Mouse (Mus musculus) spleen, adult 18-20 months (tissue): ENCODE results near the gene Sh2d6.
"Not testable (repeated sequence)": the region's sequence is repeated elsewhere in the genome, so short reads cannot be mapped to it uniquely, and the experiment has no call there.

Experiments used
- DNase-seq, 2 experiments: peaks; one replicate each; pipeline ENCODE4 v3.0.0; 2022; ENCODE audit warnings: mixed read lengths in 2 of 2

Sh2d6 gene

DNA sequence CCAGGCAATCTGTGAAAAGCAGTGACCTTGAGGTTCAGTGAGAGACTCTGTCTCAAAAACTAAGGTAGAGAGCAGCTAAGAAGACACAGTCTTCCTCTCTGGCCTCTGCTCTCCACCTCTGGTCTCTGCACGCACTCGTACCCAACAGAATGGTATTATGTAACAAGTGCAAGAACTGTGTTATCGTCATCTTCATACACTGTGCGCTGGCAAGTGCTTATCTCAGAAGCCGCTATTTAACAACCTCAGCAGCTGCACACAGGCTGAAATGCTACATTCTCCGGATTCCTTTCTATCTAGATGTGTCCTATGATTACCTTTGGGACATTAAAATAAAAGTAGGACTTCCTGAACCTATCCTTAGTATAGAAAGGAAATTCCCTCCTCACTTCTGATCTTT, 28.6 kb downstream of the Sh2d6 start:
- DNase-seq, result no peak

DNA sequence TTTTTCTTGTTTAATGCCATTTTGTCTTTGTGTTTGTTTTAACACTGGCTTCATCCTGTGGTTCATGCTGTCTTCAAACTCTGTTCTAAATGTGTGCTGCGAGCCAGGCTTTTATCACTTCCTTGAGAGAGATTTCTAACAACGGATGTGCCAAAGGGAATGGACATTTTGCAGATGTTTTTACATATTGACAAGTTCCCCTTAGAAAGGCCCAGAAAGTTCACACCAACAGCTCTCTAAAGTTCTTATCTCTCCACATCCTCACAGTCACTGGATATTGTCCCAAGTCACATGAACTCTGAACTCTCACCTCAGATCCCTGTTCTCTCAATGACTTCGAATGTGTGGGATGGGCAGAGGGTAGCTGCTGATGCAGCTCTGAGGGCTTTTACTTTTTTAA, 30.4 kb downstream of the Sh2d6 start:
- no peak for DNase-seq

DNA sequence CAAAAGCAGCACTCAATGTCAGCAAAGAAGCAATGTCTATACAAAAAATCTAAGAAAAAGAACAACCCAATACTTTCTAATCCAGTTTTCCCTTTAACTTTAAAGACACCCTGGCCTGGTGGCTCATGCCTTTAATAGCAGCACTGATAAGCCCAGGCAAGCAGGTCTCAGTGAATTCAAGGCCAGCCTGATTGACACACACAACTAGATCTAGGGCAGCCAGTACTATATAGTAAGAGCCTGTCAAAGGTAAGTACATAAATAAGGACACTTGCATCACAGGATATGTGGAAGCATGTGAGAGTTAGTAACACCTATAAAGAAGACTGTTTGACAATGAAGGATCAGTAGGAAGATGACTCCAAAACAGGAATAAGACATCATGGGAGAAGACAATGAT, 32.0 kb downstream of the Sh2d6 start:
- no peak for DNase-seq

DNA sequence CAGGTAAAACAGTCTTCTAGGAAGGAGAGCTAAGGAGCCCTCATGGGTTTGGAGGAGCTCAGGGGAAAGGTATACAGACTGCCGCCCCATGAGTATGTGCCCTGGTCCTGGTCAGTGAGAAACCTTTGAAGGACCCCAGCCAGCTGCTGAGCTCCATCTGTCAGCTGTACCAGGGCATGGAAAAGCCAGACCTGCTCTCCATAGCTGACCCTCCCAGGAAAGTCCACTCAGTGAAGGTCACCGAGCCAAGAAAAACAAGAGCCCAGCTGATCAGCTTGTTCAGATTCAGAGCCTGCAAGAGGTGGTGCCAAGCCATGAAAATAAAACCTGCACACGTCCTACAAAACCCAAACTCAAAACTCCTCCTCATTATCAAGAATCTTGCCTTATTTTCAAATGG, 32.7 kb downstream of the Sh2d6 start:
- DNase-seq, result no peak

DNA sequence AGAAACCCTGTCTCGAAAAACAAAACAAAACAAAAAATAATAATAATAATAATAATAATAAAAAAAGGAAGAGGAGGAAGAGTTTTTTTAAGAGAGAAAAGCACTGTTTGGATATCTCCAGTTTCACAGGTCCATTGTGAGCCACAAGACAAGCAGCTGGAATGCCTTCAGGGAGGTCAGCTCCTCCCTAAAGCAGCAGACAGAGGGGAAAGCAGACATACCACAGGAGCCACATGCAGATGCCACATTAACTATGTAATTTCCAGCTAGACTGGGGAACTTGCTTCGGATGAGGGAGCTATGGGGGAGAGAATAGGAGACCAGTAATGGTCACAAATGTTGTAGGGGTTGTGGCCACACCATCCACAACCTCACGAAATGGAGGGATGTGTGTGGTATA, 34.2 kb downstream of the Sh2d6 start:
- no peak for DNase-seq

DNA sequence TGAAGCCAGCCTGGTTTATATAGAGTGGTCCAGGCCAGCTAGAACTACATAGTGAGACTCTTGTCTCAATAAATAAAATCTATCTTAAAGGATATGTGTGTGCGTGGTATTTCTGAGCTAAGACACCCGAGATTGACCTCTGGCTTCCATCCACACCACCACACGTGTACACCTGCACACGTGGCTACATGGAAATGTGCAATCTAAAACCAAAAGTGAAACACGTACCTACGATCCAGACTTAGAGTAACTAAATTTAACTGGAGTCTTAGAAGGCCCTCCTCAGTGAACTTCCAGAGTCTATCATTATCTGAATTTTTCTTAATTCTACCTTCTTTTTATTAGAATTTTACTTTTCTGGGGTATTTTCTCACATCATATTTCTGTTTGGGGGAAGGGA, 35.2 kb downstream of the Sh2d6 start:
- DNase-seq, result no peak

DNA sequence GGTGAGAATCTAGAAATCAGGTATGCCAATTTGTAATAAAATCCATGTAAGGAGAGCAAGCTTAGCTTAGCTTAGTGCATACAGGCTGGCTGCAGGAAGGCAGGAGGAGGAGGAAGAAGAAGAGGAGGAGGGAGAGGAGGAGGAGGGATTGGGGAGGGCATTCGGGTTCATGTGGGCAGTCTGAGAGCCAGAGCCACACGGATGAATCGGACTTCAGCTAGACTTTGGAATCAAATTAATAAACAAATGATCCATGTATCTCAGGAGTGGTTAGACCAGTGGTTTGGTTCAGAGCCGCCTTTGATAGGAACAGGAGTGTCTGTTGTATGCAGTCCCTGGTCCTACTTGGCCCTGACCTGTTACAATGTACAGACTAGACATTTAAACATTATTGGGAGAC, 36.6 kb downstream of the Sh2d6 start:
- DNase-seq, result no peak

DNA sequence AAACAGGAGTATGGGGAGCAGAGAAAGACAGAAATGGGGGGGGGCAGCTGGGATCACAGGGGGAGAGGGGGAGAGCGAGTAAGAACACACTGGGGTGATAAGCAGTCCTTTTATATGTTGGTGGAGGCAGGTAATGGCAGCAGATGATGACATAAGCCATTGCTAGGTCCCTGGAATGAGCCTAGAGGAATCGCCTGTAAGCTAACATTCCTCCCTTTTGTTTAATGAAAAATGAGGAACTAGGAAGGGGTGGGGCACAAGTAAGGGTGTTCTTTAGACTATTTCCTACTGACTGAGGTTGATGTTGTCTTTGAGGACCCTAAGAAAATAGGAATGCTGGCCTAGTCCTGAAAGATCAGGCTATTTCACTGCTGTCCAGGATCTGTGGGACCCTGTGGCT, 39.4 kb downstream of the Sh2d6 start:
- no peak for DNase-seq

DNA sequence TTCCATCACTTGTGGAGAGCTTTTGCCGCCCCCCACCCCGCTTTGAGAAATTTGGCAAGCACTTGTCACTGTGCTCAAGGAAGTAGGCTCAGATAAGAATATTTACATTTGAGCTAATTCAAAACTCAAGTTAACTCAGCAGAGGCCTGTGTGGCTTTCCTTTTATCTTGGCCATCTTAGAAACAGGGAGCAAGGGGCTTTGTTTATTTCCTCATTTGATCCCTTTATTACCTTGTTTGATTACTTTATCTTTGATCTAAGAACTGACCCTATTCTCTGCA, 41.1 kb downstream of the Sh2d6 start:
- no peak for DNase-seq

DNA sequence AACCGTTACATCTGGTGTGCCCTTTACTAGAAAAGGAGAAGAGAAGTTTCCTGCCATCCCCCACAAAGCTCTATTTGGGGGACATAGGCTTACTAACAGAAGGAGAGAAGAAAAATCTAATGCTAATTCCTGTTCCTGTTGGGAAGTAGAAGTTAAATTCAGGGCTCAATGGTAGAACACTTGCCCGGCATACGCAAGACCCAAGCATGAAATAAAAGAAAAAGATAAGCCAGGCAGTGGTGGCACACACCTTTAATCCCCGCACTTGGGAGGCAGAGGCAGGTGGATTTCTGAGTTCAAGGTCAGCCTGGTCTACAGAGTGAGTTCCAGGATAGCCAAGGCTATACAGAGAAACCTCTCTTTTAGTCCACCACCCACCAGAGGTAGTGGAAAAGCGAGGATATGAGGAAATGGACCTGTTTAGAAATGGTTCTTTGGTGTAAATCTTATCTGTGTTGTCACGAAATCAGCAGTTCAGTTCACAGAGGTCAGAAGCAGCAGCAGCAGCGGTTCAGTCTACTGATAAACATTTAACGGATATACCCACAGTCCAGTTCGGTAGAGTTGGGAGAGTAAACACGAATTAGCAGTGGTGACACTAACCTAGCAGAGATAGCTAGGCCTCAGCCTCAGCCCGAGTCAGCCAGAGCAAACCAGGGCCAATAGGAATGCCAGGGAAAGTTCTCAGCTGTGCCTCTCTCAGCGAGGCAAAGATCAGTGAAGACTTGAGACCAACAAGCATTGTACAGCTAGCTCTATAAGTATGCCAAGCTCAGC, 41.7 kb downstream of the Sh2d6 start:
- no peak for DNase-seq

DNA sequence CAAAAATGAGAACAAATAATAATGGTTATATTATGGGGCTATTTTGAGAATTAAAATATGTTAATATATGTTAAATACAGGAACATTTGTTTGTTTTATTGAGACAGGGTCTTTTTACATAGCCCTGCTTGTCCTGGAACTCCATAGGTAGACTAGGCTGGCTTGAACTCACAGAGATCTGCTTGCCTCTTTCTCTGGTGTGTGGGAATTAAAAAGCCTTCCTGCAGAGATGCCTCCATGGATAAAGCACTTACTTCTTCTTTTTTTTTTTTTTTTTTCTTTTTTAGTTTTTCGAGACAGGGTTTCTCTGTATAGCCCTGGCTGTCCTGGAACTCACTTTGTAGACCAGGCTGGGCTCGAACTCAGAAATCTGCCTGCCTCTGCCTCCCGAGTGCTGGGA, 42.8 kb downstream of the Sh2d6 start:
- not testable (repeated sequence) for DNase-seq

DNA sequence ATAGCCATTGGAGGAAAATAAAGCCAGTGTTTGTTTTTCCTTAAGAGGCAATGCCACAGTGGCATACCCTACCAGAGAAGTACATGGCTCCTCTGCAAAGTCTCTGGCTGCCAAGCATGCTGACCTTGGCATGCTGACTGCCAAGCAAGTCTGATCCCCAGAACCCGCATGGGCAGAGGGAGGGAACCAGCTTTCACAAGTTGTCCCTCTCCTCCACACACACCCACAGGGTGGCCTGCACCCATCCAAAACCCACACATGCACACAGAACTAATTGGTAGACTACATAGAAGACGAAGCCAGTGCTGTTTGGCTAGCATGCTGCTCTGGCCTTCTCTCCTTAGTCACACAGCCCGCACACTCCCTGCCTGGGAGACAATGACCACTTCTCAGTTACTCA, 43.9 kb downstream of the Sh2d6 start:
- DNase-seq, result no peak

DNA sequence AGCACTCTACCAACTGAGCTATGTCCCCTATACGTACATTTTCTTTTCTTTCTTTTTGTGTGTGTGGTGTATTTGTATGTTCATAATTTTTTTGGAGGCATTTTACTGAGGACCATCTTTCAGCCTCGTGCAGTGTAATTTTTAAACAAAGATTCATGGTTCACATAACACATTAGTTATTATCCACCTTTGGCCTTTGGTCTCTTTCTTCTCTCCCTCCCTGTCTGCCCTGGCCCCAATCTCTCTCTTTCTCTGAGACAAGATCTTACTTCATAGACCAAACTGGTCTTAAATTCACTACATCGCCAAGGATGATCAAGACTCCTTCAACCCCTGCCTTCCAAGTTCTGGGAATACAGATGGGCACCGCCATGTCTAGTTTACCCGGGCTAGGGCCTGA, 44.7 kb downstream of the Sh2d6 start:
- DNase-seq, result no peak

DNA sequence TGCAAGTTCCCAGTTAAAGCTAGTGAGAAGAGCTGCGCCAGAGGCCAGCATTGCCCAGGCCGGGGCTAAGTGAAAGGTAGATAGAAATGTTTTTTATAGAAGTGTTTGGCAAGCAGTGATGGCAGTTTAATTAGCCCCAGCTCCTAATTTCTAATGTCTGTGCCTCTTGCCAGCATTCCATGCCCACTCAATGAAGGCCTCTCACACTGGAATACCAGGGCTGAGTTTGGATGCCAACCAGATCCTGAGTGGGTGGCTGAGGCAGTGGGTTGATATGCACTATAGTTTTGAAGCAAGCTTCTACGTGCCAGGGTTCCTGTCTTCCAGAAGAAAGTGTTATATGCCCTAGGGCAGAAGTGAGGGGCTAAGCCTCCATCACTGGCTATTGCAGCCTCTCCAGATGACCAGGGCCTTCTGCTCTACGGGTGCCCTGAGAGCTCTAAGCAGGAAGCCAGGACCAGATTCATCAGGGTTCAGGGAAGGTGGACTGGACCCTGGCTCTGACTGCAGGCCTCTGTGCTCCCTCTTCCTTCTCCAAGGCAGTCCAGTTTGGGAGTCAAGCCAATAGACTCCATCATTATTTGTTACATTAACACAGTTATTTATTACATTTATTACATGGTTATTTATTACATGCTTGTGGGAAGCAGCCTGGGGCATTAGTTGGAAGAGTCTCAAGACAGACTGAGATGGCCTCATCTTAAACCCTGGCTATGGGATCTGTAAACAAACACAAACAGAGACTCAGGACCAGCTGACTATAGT, 46.1 kb downstream of the Sh2d6 start:
- no peak for DNase-seq

DNA sequence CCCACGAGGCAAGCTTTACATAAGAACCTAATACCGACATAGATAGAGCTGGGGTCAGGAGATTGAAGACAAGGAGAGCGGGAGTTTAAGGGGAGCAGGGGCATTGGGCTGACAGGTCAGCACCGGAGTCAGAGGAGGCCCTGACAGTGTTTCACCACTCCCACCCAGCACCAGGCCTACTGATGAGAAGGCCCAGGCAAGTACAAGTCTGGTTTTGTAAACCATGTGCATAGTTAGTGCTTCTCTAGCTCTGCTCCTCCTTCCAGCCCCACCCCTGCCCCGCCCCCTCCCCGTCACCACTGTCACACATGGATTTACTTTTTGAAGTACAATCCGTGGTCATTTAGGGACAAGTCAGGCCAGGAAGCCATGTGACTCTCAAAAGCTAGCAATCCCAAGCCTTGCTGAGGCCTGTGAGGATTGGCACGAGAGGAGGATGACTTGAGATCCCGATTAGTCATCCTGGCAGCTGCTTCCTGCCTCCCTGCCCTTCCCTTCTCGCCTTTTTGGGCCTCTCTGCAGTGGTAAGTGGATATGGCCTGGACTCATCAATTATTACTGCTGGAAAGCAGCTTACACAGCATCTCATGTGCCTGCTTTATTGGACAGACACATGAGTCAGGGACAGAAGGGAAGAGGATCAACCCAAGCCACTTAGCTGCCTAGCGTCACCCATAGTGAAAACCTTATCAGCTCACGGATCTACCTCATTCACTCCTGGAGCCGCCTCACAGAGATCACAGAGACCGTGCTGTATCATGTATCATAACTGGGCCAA, 48.1 kb downstream of the Sh2d6 start:
- no peak for DNase-seq

DNA sequence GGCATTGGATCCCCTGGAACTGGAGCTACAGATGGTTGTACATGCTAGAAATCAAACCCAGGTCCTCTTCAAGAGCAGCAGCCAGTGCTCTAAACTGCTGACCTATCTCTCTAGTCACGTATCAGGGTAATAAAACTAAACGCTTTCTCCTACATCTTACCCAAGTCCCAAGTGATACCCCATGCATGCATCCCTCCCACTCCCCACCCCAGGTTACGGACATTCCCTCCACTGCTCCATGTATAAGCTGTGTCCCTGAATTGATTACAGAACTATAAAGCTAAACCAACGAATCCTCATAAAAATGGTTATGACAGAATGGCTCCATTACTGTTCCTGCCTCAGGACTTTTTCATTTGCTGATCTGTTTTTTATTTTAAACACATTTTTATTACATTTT, 55.3 kb downstream of the Sh2d6 start:
- no peak for DNase-seq

DNA sequence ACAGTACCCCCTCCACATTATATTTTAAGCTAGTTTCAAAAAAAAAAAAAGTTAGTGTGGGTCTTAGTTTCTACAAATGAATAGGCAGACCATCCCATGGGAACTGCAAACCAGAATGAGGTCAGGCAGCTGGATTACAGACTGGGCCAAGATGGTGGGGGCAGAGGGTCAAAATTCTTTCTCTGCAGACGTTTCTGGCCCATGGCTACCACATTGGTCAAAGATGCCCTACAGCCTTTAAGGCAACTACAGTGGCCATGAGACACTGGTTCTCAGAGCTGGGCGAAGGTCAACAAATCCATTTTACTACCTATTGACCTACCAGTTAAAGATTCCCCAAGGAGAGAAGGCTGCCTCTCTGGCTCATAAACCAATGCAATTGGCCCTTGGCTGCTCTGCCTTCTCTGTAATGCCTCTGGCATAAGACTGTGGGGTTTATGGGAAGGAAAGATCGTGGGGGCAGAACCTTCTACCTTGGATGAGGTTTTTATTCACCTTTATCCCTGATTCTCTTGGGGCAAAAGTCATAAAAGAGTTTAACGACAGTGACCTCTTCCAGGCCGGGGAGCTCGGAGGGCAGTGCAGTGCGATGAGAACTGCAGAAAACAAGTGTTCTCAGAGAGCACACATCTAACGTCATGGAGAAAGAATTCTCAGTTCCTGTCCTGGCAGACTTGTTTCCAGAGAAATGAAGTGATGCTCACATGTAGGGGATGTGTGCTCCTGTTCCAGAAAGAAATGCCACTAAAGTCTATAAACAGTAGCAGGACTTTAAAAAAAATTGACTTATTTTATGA, 55.9 kb downstream of the Sh2d6 start:
- no peak for DNase-seq
